Mouse (Mus musculus): ENCODE measurements around the gene Commd3. TPM values are rescaled to one million over a fixed set of nuclear protein-coding genes. Genes with fewer than 3 reads are reported as not detected.
A peak's percentile ranks its signal among the peaks of the same experiment; 100 is the strongest.

Commd3 gene
- total RNA-seq (2021), result 10 to 100 TPM; 89.2 to 91.5 TPM
- long read RNA-seq, experiment 1, transcript Commd3-201 (8 exons, 935 nt), result major isoform, 192 of 199 reads
- long read RNA-seq, experiment 1, partial matches to known transcripts, result 3 of 199 reads
- long read RNA-seq, experiment 1, other reads (novel, unspliced or antisense), result 3 of 199 reads
- long read RNA-seq, experiment 2, transcript Commd3-201 (8 exons, 935 nt), result major isoform, 125 of 127 reads
- long read RNA-seq, experiment 2, partial matches to known transcripts, result 1 of 127 reads
- long read RNA-seq, experiment 2, other reads (novel, unspliced or antisense), result 1 of 127 reads

- peak; percentile 93 for DNase-seq
Measured at GRCm38 (mm10) chr2:18672133-18672765, at the start of gene Commd3. Gene Commd3 (plus strand): TSS chr2:18672384.

DNA sequence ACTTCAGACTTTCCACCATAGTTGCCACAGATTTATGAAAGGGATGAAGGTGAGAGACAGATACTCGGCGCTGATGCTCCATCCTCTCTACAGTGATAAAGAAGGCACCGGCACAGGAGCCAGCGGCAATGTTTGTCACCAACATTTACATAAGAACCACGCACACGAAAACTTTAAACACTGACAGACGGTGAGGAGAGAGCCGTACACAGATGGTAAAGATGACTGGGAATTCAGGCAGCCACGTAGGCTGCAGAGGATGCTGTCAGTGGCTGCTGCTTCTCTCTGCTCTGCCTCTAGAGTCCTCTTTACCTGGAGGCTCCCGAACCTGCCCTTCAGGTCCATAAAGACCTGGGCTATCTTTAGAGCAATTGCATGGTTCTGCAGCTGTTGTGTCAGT, 49.0 kb upstream of the Commd3 start:
- DNase-seq, result no peak

- no peak for DNase-seq
Measured at GRCm38 (mm10) chr2:18630547-18630946, 41.6 kb upstream of the Commd3 start.

DNA sequence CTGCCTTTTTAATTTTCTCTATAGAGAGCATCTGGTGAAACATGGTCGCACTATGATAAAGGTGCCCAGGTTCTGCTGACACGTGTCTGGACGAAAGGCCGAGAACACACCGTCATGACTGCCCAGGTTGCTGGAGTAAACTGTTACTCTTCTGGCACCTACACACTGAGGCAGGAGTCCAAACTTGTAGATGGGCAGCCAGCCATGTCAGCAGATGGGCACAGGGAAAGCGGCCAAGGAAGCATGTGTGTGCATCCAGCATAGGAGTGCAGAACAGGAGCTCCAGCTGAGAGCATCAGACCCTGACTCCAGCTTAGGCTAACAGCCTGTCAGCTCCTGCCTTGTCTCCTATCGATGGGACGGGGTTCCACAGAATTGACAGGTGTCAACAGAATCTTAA, 37.1 kb upstream of the Commd3 start:
- DNase-seq, result peak; percentile 51

GRCm38 (mm10) chr2:18648563-18648962, 23.6 kb upstream of the Commd3 start:
- DNase-seq, result no peak

- no peak for DNase-seq
Measured at GRCm38 (mm10) chr2:18654821-18655220, 17.4 kb upstream of the Commd3 start.

GRCm38 (mm10) chr2:18664003-18664402, 8.2 kb upstream of the Commd3 start:
- DNase-seq, result no peak

GRCm38 (mm10) chr2:18671041-18671440, 1.1 kb upstream of the Commd3 start:
- no peak for DNase-seq

DNA sequence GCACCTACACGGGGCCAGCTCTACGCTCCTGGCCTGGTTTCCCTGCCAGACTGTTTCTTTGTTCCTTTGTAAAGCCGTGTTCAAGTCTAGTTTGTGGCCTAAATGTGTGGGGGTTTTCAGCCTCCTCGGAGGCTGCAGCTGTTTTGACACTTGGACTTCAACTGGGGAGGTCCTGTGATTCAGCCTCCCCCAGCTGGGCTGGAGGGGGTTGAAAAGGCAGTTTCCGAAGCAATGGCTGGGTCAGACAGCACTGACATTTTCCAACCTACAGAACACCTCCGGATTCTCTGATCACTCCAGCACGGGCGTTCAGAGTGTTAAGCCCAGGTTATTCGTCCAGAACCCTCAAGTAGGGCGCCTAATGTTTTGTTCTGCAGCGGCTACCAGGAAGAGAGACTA, 581 bp downstream of the Commd3 start:
- no peak for DNase-seq

DNA sequence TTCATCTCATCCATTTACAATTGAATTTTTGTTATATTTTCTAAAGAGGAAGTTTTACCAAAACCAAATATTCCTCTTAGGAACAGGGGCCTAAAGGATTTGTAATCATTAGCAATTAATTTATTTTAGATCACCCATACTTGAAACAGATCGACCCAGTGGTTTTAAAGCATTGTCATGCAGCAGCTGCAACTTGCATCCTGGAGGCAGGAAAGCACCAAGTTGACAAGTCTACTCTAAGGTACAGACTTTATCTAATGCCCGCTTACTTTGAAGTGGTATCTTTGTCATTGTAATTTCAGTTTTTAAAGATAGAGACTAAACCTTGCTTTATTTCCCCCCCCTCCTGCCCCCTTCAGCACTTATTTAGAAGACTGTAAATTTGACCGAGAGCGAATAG, 1.6 kb downstream of the Commd3 start:
- no peak for DNase-seq

GRCm38 (mm10) chr2:18674193-18674902, 2.2 kb downstream of the Commd3 start:
- no peak for DNase-seq

DNA sequence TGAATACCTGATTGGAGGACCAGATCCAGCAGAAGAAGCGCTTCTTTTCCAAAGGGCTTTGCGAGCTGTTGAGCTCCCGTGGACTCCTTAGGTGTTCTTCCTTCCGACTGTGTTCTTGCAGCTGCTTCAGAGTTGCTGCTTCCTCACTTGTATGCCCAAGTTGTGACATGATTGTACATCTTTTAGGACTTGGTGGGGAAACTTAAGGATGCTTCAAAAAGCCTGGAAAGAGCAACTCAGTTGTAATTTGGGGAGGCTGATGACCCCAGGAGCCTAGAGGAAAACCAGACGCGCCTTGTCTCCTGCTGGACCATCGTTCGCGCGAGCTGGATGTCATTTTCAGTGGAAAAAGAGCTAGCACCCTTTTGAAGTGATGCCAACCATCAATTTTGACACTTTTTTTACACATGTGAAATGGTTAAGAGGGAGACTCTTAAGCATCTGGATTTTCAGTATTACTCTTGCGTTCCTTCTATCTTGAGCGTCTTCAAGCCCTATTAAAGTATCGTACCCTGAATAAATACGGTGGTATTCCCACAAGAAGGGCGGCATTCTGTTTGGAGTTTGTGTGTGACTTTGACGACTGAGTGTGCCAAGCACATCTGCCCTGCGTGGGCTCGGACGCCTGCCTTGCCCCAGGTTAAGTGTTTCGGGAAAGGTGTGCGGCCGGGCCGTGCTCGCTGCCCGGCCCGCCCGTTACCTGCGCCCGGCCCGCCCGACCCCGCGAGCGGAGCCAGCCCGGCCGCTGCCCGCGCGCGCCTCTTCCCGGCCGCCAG, 3.7 kb downstream of the Commd3 start:
- DNase-seq, result no peak

- peak; percentile 85 for DNase-seq
Measured at GRCm38 (mm10) chr2:18676457-18676935, 4.3 kb downstream of the Commd3 start.

GRCm38 (mm10) chr2:18676936-18677491, 4.8 kb downstream of the Commd3 start, which contains the start of gene Bmi1:
Gene Bmi1 (plus strand): TSS chr2:18677018.
- DNase-seq, result peak; percentile 74

DNA sequence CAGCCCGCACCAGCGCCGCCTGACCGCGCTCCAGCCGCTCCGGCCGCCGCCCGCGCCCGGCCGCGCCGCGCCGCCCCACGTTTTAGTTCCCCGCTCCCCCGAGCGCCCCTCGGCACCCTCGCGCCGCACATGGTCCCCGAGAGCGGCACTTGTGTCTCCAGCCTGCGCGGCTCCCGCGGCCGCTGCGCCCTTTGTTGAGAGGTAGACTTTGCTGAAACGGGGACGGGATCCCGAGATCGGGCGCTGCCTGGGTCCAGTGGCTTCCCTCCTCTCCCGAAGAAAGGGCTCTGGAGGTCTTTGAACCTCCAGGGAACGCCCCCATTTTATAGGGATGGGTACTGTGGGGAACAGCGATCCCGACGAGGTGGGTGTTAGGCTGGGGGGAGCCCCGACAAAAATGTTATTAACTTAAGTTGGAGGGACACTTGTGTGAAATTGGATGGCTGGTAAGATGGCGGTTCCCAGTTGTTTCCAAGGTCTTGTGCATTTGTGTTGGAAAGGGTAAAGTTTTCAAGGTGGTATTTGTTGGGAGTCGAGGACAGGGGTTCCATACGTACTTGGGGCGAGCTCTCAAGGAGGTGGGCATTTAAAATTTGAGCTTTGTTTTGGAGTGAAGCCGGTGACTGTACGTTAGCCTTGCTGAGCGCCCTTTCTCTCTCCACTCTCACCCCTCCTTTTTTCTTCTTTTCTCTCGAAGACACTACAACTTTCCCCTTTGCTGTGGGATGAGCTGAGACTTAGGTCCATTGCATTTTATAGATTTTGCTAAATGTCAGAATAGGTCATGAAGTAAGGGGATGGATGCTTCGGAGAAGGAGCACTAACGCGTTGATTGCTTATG, 5.7 kb downstream of the Commd3 start:
- no peak for DNase-seq

DNA sequence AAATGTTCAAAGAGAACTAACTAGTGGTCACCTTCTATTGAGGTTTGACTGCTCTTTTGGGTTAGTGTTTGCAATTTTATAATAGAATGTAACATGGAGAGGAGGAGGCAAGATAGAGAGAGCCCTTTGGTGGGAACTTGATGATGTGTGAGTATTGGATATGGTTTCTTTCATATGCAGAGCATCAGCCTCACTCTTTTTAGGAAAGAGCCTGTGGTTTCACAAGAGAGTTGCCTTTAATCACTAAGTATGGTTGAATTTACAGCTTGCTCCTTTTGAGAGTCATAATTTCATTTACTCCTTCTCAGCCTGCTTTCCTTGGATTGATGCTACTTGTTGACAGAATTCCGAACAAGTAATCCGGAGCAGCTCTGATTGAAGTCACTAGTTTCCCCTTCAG, 7.5 kb downstream of the Commd3 start:
- DNase-seq, result no peak

DNA sequence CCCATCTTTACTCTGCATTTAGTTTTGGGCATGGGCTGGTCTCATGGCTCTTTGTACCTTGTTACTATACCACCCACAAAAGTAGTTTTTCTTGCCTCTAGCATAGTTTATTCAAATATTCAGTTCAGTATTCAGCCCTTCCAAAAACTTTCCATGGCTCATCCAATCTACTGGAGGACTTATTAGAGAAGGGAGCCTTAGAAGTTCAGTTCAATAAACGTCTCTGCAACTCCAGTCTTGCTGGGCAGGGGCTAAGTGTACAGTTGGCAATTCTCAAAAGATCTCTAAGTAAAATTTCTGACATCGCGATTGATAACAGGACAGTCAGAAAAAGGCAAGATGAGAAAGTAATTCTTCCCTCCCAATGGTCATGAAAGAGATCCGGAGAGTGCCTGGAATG, 8.3 kb downstream of the Commd3 start:
- DNase-seq, result no peak

DNA sequence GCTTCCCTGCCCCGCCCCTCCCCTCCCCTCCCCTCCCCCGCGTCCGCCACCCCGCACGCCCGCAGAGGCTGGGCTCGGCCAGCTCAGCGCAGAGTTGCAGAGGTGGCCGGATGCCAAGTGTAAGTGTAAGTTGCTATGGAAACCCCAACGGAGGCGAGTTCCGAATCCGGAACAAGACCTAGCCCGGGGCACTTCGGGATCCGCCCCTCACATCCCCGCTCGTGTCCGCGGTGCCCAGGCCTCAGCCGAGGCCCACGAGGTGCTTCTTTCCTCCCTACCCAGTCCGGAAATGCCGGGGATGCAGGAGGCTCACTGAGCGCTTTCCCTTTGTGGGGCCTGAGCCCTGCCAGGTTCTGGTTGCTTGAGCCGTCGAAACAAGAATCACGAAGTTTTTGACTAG, 8.8 kb downstream of the Commd3 start:
- DNase-seq, result peak; percentile 19

DNA sequence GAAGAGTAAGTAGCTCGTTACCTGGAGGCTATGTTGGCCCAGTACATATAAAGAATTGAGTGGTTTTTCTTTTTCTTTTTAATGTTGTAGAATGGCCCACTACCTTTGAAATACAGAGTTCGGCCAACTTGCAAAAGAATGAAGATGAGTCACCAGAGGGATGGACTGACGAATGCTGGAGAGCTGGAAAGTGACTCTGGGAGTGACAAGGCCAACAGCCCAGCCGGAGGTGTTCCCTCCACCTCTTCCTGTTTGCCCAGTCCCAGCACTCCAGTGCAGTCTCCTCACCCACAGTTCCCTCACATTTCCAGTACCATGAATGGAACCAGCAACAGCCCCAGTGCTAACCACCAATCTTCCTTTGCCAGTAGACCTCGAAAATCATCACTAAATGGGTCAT, 11.9 kb downstream of the Commd3 start:
- DNase-seq, result no peak

- no peak for DNase-seq
Measured at GRCm38 (mm10) chr2:18686386-18686785, 14.2 kb downstream of the Commd3 start.

All from gastrocnemius, postnatal 25 days (tissue).